Mouse (Mus musculus) midbrain, embryonic 11.5 days (tissue): ENCODE results near the gene Synj2. TPM values are rescaled to one million over a fixed set of nuclear protein-coding genes. Genes with fewer than 3 reads are reported as not detected.

Source experiments
- ATAC-seq: fragments of 200-750 bp; cut with Nextera tagmentation; 2 replicates; pipeline ENCODE4 v1.8.0; 2017; ENCODE audit warnings: moderate TSS enrichment, moderate library complexity; ENCODE audit not compliant: low FRiP score
- DNase-seq: peaks from one replicate; pipeline ENCODE4 v3.0.0; 2015; ENCODE audit warnings: low spot score; ENCODE audit errors: missing footprints
- H3K27ac ChIP-seq: fragments of 300-500 bp; sonication (generic); 2 replicates; pipeline ENCODE4 v1.5.1; 2014; ENCODE audit warnings: low read depth, low read length
- H3K27me3 ChIP-seq: fragments of 300-500 bp; sonication (generic); 2 replicates; pipeline ENCODE4 v1.6.1; 2014; ENCODE audit warnings: mild to moderate bottlenecking, low read length, moderate library complexity, mixed read lengths; ENCODE audit not compliant: control insufficient read depth, insufficient read depth
- H3K36me3 ChIP-seq: fragments of 300-500 bp; sonication (generic); 2 replicates; pipeline ENCODE4 v1.6.1; 2014; ENCODE audit warnings: mild to moderate bottlenecking, low read length, moderate library complexity, mixed read lengths; ENCODE audit not compliant: control insufficient read depth, insufficient read depth
- H3K4me1 ChIP-seq: fragments of 300-500 bp; sonication (generic); 2 replicates; pipeline ENCODE4 v1.6.1; 2014; ENCODE audit warnings: low read length; ENCODE audit not compliant: control insufficient read depth, insufficient read depth
- H3K4me2 ChIP-seq: fragments of 300-500 bp; sonication (generic); 2 replicates; pipeline ENCODE4 v1.6.1; 2014; ENCODE audit warnings: mild to moderate bottlenecking, moderate library complexity
- H3K4me3 ChIP-seq: fragments of 300-500 bp; sonication (generic); 2 replicates; pipeline ENCODE4 v1.5.1; 2014; ENCODE audit warnings: low read depth, low read length
- H3K9ac ChIP-seq: fragments of 300-500 bp; sonication (generic); 2 replicates; pipeline ENCODE4 v1.6.1; 2014; ENCODE audit warnings: low read length
- H3K9me3 ChIP-seq: fragments of 300-500 bp; sonication (generic); 2 replicates; pipeline ENCODE4 v1.6.1; 2016; ENCODE audit warnings: low read length; ENCODE audit not compliant: control insufficient read depth
- WGBS: fragments of 180-500 bp; shearing (Covaris S2); extraction: QIAGEN DNeasy Blood & Tissue Kit; methylation state at CpG from one replicate; pipeline ENCODE4 v1.1.7; 2014; 5-methylcytosine and 5-hydroxymethylcytosine counted together
- polyA plus RNA-seq: library from polyadenylated mRNA; unstranded; fragments of >200 nt; fragmentation: Nextera tagmentation; extraction: Ambion mirVana; gene quantifications from 2 replicates; pipeline ENCODE4 v1.2.1, GENCODE M21; 2014

Gene Synj2
- polyA plus RNA-seq, 1 experiment from 2014 or later, result 0.74 TPM

DNA sequence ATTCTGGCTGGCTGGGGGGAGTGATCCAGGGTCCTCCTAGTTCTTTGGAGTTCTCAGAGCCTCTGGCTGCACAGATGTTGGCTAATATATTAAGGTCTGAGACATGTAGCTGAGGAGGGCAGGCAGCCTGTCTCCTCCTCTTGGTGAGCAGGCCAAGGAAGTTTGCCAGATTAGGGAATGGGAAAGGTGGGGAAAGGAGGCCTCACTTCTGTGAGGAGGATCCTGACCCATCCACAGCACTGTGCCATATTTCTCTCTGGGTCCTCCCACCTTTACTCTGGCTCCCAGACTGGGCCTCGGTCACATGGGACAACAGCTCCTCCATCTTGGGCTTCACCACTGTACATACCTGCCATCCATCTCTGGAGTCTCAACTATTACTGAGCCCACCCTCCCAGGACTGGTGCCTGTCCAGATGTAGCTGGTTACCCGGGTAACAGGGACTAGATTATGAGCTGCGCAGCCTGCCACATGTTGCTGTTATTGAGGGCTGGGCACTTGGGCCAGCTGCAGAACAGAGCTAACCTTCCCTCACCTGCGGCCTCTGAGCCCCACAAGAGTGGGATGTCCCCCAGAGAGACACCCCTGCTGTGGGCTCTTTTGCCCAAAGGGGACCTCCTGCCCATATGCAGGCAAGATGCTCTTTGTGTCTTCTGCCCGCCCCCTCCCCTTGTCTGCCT, 66.2 kb downstream of the Synj2 start:
- Histone ChIP-seq H3K27me3 (no peaks in the 10 kb centered on the region), H3K36me3 (no peaks in the 10 kb centered on the region), H3K9me3 (no peaks in the 10 kb centered on the region), H3K4me2 (no peak overlapping the region), H3K4me3 (no peak overlapping the region), H3K27ac (no peak overlapping the region), H3K4me1 (no peaks in the 10 kb centered on the region; the same call in 1 of the 2 replicates), H3K9ac (no peak overlapping the region)
- DNase-seq (no peak), ATAC-seq (no peak)
- 84% methylated on average over 5 of the region's 5 CpGs for WGBS

- WGBS, result 88% methylated on average over 9 of the region's 9 CpGs
- ATAC-seq (no peak), DNase-seq (no peak)
- Histone ChIP-seq H3K9me3 (no peaks in the 10 kb centered on the region), H3K4me3 (no peak overlapping the region), H3K4me2 (no peak overlapping the region), H3K27me3 (no peaks in the 10 kb centered on the region), H3K4me1 (no peaks in the 10 kb centered on the region; the same call in 1 of the 2 replicates), H3K36me3 (no peaks in the 10 kb centered on the region), H3K27ac (no peak overlapping the region), H3K9ac (no peak overlapping the region)
These were observed 66.8 kb downstream of the Synj2 start for GRCm38 (mm10) chr17:6007902-6008301.

GRCm38 (mm10) chr17:6008590-6008989, 67.5 kb downstream of the Synj2 start:
- H3K27me3 ChIP-seq, result no peaks in the 10 kb centered on the region
- no peak overlapping the region for H3K4me3 ChIP-seq
- 87% methylated on average over 11 of the region's 11 CpGs for WGBS
- no peaks in the 10 kb centered on the region; the same call in 1 of the 2 replicates for H3K4me1 ChIP-seq
- ATAC-seq (no peak), DNase-seq (no peak)
- H3K9ac ChIP-seq, result no peak overlapping the region
- no peak overlapping the region for H3K4me2 ChIP-seq
- no peaks in the 10 kb centered on the region for H3K36me3 ChIP-seq
- H3K9me3 ChIP-seq, result no peaks in the 10 kb centered on the region
- H3K27ac ChIP-seq, result no peak overlapping the region

- H3K36me3 ChIP-seq, result no peaks in the 10 kb centered on the region
- no peak overlapping the region for H3K4me3 ChIP-seq
- H3K4me1 ChIP-seq, result no peaks in the 10 kb centered on the region; the same call in 1 of the 2 replicates
- H3K9ac ChIP-seq, result no peak overlapping the region
- ATAC-seq (no peak), DNase-seq (no peak)
- 92% methylated on average over 4 of the region's 4 CpGs for WGBS
- H3K4me2 ChIP-seq, result no peak overlapping the region
- no peaks in the 10 kb centered on the region for H3K27me3 ChIP-seq
- no peak overlapping the region for H3K27ac ChIP-seq
- no peaks in the 10 kb centered on the region for H3K9me3 ChIP-seq
These were observed 68.5 kb downstream of the Synj2 start for GRCm38 (mm10) chr17:6009606-6010005.

DNA sequence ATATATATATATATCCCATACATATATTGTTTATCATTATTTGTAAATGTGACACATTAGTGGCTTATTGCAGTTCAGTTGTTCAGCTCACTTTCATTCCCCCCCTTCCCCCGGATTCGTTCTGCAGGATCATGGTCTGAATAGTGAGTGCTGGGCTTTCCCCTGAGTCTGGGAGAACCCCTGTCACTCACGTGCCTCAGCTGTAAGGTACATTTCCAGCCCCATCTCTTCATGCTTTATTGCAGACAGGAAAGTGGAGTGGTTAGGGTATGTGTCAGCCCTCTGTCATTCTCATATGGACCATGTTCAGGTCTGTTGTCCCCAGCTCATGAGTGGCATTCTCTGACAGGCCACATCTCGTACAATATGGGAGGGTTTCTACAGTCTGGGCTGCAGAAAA, 72.0 kb downstream of the Synj2 start:
- Histone ChIP-seq H3K27me3 (no peaks in the 10 kb centered on the region), H3K27ac (no peak overlapping the region), H3K36me3 (no peaks in the 10 kb centered on the region), H3K4me1 (no peaks in the 10 kb centered on the region), H3K9ac (no peak overlapping the region), H3K4me3 (no peak overlapping the region), H3K9me3 (no peaks in the 10 kb centered on the region), H3K4me2 (no peak overlapping the region)
- ATAC-seq (no peak), DNase-seq (no peak)
- WGBS, result 74% methylated on average over 4 of the region's 4 CpGs

DNA sequence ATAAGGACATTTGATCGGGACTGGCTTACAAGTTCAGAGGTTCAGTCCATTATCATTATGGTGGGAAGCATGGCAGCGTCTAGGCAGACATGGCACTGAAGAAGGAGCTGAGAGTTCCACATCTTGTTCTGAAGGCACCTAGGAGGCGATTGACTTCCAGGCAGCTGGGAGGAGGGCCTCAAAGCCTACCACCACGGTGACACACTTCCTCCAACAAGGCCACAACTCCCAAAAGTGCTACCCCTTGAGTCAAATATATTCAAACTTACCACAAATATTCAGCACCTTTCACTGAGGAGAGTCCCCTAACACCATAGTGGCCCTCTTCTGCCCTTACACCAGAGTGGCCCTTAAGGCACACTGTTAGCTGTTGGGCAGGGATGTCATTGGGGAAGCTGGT, 73.9 kb downstream of the Synj2 start:
- H3K36me3 ChIP-seq, result no peaks in the 10 kb centered on the region
- 85% methylated on average over 4 of the region's 4 CpGs for WGBS
- no peak overlapping the region for H3K4me2 ChIP-seq
- no peak overlapping the region for H3K4me3 ChIP-seq
- ATAC-seq, result no peak
- no peak for DNase-seq
- H3K27me3 ChIP-seq, result no peaks in the 10 kb centered on the region
- H3K27ac ChIP-seq, result no peak overlapping the region
- no peak overlapping the region for H3K9ac ChIP-seq
- H3K4me1 ChIP-seq, result no peaks in the 10 kb centered on the region
- H3K9me3 ChIP-seq, result no peaks in the 10 kb centered on the region

- H3K36me3 ChIP-seq, result no peaks in the 10 kb centered on the region
- H3K4me2 ChIP-seq, result no peak overlapping the region
- no peaks in the 10 kb centered on the region for H3K9me3 ChIP-seq
- 77% methylated on average over 7 of the region's 7 CpGs for WGBS
- no peaks in the 10 kb centered on the region for H3K4me1 ChIP-seq
- no peak overlapping the region for H3K9ac ChIP-seq
- H3K27ac ChIP-seq, result no peak overlapping the region
- H3K27me3 ChIP-seq, result no peaks in the 10 kb centered on the region
- DNase-seq (no peak), ATAC-seq (no peak)
- H3K4me3 ChIP-seq, result no peak overlapping the region
These were observed 75.2 kb downstream of the Synj2 start for GRCm38 (mm10) chr17:6016213-6016780.

DNA sequence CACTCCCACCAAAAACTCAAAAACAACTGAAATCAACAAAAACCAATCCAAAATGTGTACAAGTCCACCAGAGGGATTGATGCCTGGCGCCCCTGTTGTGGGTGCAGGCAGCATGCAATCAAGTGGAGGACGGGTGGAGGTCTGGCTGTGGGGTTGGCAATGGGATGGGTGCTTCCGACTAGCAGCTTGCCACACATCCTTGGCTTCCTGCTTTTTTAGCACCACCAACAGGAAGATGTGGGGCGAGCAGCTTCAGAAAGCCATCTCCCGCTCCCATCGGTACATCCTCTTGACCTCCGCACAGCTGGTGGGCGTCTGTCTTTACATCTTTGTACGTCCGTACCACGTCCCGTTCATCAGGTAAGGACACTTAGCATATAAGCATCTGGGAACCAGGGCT, 76.2 kb downstream of the Synj2 start:
- no peak overlapping the region for H3K9ac ChIP-seq
- no peaks in the 10 kb centered on the region for H3K9me3 ChIP-seq
- no peaks in the 10 kb centered on the region for H3K27me3 ChIP-seq
- H3K4me1 ChIP-seq, result no peaks in the 10 kb centered on the region
- 71% methylated on average over 12 of the region's 12 CpGs for WGBS
- no peak for ATAC-seq
- DNase-seq, result no peak
- H3K36me3 ChIP-seq, result no peaks in the 10 kb centered on the region
- H3K4me3 ChIP-seq, result no peak overlapping the region
- H3K27ac ChIP-seq, result no peak overlapping the region
- no peak overlapping the region for H3K4me2 ChIP-seq

DNA sequence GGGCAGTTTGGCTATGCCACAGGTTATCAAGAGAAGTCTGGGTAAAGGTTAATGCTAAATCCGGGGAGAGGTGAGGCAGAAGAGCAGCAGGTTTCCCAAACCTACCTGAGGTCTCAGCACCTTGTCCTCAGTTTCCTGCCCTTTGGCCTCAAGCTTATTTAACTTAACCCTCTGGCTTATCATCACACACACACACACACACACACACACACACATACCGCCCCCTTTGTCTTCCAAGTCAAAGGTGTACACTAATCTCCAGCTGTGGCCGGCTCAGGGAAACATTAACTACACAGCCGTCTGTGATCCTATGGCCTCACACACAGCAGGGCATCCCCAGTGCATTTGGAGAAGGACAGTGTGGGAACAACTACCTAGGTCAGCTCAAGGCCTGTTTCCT, 77.3 kb downstream of the Synj2 start:
- H3K36me3 ChIP-seq, result no peaks in the 10 kb centered on the region
- no peaks in the 10 kb centered on the region for H3K9me3 ChIP-seq
- ATAC-seq (no peak), DNase-seq (no peak)
- H3K4me3 ChIP-seq, result no peak overlapping the region
- 72% methylated on average over 4 of the region's 4 CpGs for WGBS
- H3K27ac ChIP-seq, result no peak overlapping the region
- no peaks in the 10 kb centered on the region for H3K4me1 ChIP-seq
- H3K27me3 ChIP-seq, result no peaks in the 10 kb centered on the region
- no peak overlapping the region for H3K9ac ChIP-seq
- no peak overlapping the region for H3K4me2 ChIP-seq
